Mouse (Mus musculus): ENCODE measurements around the gene Rnf141. TPM values are rescaled to one million over a fixed set of nuclear protein-coding genes. Genes with fewer than 3 reads are reported as not detected.

Rnf141 gene
- total and polyA plus RNA-seq, 2 experiments from 2014 or later: 44.9 to 81.8 TPM

DNA sequence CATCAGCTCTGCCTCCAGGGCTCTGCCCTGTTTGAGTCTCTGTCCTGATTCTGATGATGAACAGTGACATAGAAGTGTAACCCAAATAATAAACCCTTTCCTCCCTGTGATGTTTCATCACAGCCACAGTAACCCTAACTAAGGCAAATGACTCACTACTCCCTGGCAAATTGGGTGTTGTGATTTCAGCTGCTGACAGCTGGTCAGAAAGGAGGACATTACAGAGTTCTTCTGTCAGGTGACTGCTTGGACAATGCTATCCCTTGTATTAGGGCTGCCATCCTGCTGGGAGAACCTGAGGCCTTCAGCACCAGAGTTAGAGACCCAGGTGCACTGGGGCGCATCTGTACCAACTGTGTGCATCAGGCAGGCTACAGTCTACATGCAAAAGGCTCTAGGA is 90.9 kb downstream of the Rnf141 start:
- Histone ChIP-seq H3K4me1 (ENCODE audit: insufficient read depth) (no peaks in the 10 kb centered on the region), H3K4me3 (ENCODE audit: low read depth, low read length) (no peak overlapping the region), H3K27ac (ENCODE audit: low read depth, low read length) (no peak overlapping the region), H3K9ac (no peak overlapping the region), H3K27me3 (ENCODE audit: insufficient read depth, low read length) (no peaks in the 10 kb centered on the region), H3K4me2 (ENCODE audit: low read depth) (no peak overlapping the region), H3K36me3 (ENCODE audit: insufficient read depth) (no peaks in the 10 kb centered on the region), H3K9me3 (ENCODE audit: low read length) (no peaks in the 10 kb centered on the region)
- WGBS: 87% methylated on average over 1 of the region's 1 CpGs
- ATAC-seq (no peak), DNase-seq (no peak)
- no peak for TF ChIP-seq CTCF (IDR thresholded peaks at IDR 0.05; ENCODE audit: low read depth)

GRCm38 (mm10) chr7:110751634-110752033 is 92.6 kb downstream of the Rnf141 start:
- no peak for TF ChIP-seq CTCF (IDR thresholded peaks at IDR 0.05; ENCODE audit: low read depth)
- no peak for ATAC-seq
- Histone ChIP-seq H3K4me2 (ENCODE audit: low read depth) (no peak overlapping the region), H3K36me3 (ENCODE audit: insufficient read depth) (no peaks in the 10 kb centered on the region), H3K27me3 (ENCODE audit: insufficient read depth, low read length) (no peaks in the 10 kb centered on the region), H3K27ac (ENCODE audit: low read depth, low read length) (no peak overlapping the region), H3K4me3 (ENCODE audit: low read depth, low read length) (no peak overlapping the region), H3K4me1 (ENCODE audit: insufficient read depth) (no peaks in the 10 kb centered on the region), H3K9me3 (ENCODE audit: low read length) (no peaks in the 10 kb centered on the region), H3K9ac (no peak overlapping the region)
- 81% methylated on average over 1 of the region's 1 CpGs for WGBS
- no peak for DNase-seq

- Histone ChIP-seq H3K4me2 (ENCODE audit: low read depth) (no peak overlapping the region), H3K9me3 (ENCODE audit: low read length) (no peaks in the 10 kb centered on the region), H3K4me1 (ENCODE audit: insufficient read depth) (no peaks in the 10 kb centered on the region), H3K4me3 (ENCODE audit: low read depth, low read length) (no peak overlapping the region), H3K27me3 (ENCODE audit: insufficient read depth, low read length) (no peaks in the 10 kb centered on the region), H3K27ac (ENCODE audit: low read depth, low read length) (no peak overlapping the region), H3K9ac (no peak overlapping the region), H3K36me3 (ENCODE audit: insufficient read depth) (no peaks in the 10 kb centered on the region)
- ATAC-seq (no peak), DNase-seq (no peak)
- WGBS: 45% methylated on average over 4 of the region's 4 CpGs
- no peak for TF ChIP-seq CTCF (IDR thresholded peaks at IDR 0.05; ENCODE audit: low read depth)
Measured at GRCm38 (mm10) chr7:110750834-110751233, 93.4 kb downstream of the Rnf141 start.

Small RNA genes lying within 50 kb of the gene (microRNA-seq; reads per million reads assigned to microRNA genes)
- gene Gm47282: 0 reads per million in 2 experiments

Other genes starting within 250 kb of the Rnf141 start
- gene Sbf2, start 229.5 kb downstream of the Rnf141 start, total RNA-seq (2014; rRNA removed): 74.2 and 88.3 TPM in 2 replicates
- 25.6 and 43.3 TPM in 2 replicates for gene Sbf2, start 229.5 kb downstream of the Rnf141 start, polyA plus RNA-seq (2015; fragmentation: Nextera tagmentation; extraction: Ambion mirVana)
- gene Adm, start 216.8 kb downstream of the Rnf141 start, total RNA-seq (2014; rRNA removed): 1.9 and 2.0 TPM in 2 replicates
- gene Adm, start 216.8 kb downstream of the Rnf141 start, polyA plus RNA-seq (2015; fragmentation: Nextera tagmentation; extraction: Ambion mirVana): 1.3 and 2.1 TPM in 2 replicates
- 9.9 and 11.0 TPM in 2 replicates for gene Ampd3, start 76.3 kb downstream of the Rnf141 start, total RNA-seq (2014; rRNA removed)
- gene Ampd3, start 76.3 kb downstream of the Rnf141 start, polyA plus RNA-seq (2015; fragmentation: Nextera tagmentation; extraction: Ambion mirVana): 4.8 and 8.6 TPM in 2 replicates
- gene Lyve1, start 18.8 kb upstream of the Rnf141 start, total RNA-seq (2014; rRNA removed): 8.4 and 12.3 TPM in 2 replicates
- gene Lyve1, start 18.8 kb upstream of the Rnf141 start, polyA plus RNA-seq (2015; fragmentation: Nextera tagmentation; extraction: Ambion mirVana): 5.8 and 6.6 TPM in 2 replicates
- 2.7 and 2.8 TPM in 2 replicates for gene Mrvi1, start 138.0 kb upstream of the Rnf141 start, total RNA-seq (2014; rRNA removed)
- gene Mrvi1, start 138.0 kb upstream of the Rnf141 start, polyA plus RNA-seq (2015; fragmentation: Nextera tagmentation; extraction: Ambion mirVana): 0.25 and 0.44 TPM in 2 replicates
- gene Ctr9, start 184.5 kb upstream of the Rnf141 start, total RNA-seq (2014; rRNA removed): 60.3 and 61.7 TPM in 2 replicates
- 45.1 and 59.8 TPM in 2 replicates for gene Ctr9, start 184.5 kb upstream of the Rnf141 start, polyA plus RNA-seq (2015; fragmentation: Nextera tagmentation; extraction: Ambion mirVana)
- gene Eif4g2, start 238.6 kb upstream of the Rnf141 start, total RNA-seq (2014; rRNA removed): 576 and 580 TPM in 2 replicates
- gene Eif4g2, start 238.6 kb upstream of the Rnf141 start, polyA plus RNA-seq (2015; fragmentation: Nextera tagmentation; extraction: Ambion mirVana): 912 and 916 TPM in 2 replicates